Comparison of ENCODE assay signal across 8 mouse cellular contexts in the genomic region with DNA sequence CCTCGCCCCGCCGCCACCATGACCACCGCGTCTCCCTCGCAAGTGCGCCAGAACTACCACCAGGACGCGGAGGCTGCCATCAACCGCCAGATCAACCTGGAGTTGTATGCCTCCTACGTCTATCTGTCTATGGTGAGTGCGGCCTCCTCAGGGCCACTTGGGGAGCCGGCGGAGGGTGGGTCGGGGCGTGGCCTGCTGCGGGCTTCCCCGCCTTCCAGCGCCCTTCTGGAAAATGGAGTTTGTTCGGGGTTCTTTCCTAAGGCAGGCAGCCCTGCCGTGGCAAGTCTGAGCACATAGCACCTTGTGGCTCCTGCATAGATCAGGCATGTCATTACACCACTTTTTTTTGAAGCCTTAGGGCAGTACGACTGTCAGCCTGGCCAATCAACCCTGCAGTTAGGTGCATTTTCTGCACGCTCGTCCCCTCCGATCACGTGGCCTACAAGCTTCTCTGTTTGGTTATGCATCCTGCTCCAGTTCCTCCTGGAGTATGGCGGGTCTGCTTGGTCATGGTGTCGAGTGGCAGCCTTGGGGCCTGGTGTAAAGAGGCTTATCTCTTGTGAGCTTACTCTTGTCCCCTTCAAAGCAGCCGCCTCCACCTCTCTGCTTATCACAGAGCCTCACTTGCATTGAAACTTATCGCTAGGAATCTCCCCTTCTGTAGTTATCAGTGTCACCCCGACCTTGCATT. TPM values are rescaled to one million over a fixed set of nuclear protein-coding genes. Genes with fewer than 3 reads are reported as not detected.
DNase-seq lines count a peak whose midpoint lies in the region; ATAC-seq and TF ChIP-seq lines count a peak whose summit lies in the region.

No protein-coding gene starts in this region.

- peak; percentile 69 to 76 for DNase-seq in adrenal gland, adult 18-20 months (ENCODE audit: low spot score in 2 of 2)
- DNase-seq in kidney, postnatal 25 days, result peak; percentile 73 to 83
- DNase-seq in lung, postnatal 25 days (ENCODE audit: low spot score), result peak; percentile 78
- DNase-seq in retina, postnatal 7 days (ENCODE audit: low read depth, low spot score), result peak; percentile 52
- DNase-seq in yolk sac, embryonic 10.5 days (ENCODE audit: low spot score), result peak; percentile 78

- peaks cover 32% of the 10 kb centered on the region for H3K36me3 ChIP-seq in E14TG2a.4 (ENCODE audit: insufficient read depth, low read length)
- H3K36me3 ChIP-seq in heart, embryonic 15.5 days, result peaks cover 20% of the 10 kb centered on the region

- H3K9me3 ChIP-seq in E14TG2a.4 (ENCODE audit: low read length), result no peaks in the 10 kb centered on the region
- no peaks in the 10 kb centered on the region for H3K9me3 ChIP-seq in heart, embryonic 15.5 days (replicated peaks)

- peak overlapping the region; percentile 99 for H3K4me3 ChIP-seq in E14TG2a.4 (replicated peaks; ENCODE audit: low read length)
- peak overlapping the region; percentile 60 for H3K4me3 ChIP-seq in embryonic fibroblast, embryonic 13.5 days (ENCODE audit: insufficient read depth, low read length)
- peak overlapping the region; percentile 89 for H3K4me3 ChIP-seq in heart, embryonic 15.5 days

- no peak for TF ChIP-seq CTCF in E14TG2a.4 (conservative IDR thresholded peaks at IDR 0.05; ENCODE audit: low read length)
- no peak for TF ChIP-seq CTCF in embryonic fibroblast, embryonic 13.5 days (IDR thresholded peaks at IDR 0.05; ENCODE audit: borderline replicate concordance, insufficient read depth, low read length)

- peak; percentile 36; the same call in 1 of the 2 replicates for TF ChIP-seq POLR2A in embryonic fibroblast, embryonic 13.5 days (IDR thresholded peaks at IDR 0.05; ENCODE audit: low read depth, low read length)

- peak overlapping the region; percentile 90 for H3K27ac ChIP-seq in embryonic fibroblast, embryonic 13.5 days (ENCODE audit: insufficient read depth, low read length)
- H3K27ac ChIP-seq in heart, embryonic 15.5 days, result peak overlapping the region; percentile 99

- H3K4me2 ChIP-seq in heart, embryonic 15.5 days, result peak overlapping the region; percentile 86

- under 1% methylated on average over 31 of the region's 31 CpGs for WGBS in heart, embryonic 15.5 days

- H3K9ac ChIP-seq in heart, embryonic 15.5 days, result peak overlapping the region; percentile 97

- no peaks in the 10 kb centered on the region for H3K27me3 ChIP-seq in E14TG2a.4 (ENCODE audit: insufficient read depth, low read length)
- no peaks in the 10 kb centered on the region for H3K27me3 ChIP-seq in heart, embryonic 15.5 days

- peaks cover 69% of the 10 kb centered on the region for H3K4me1 ChIP-seq in E14TG2a.4 (replicated peaks; ENCODE audit: low read depth, low read length)
- peaks cover 17% of the 10 kb centered on the region for H3K4me1 ChIP-seq in embryonic fibroblast, embryonic 13.5 days (ENCODE audit: control insufficient read depth, insufficient read depth, low read length)
- H3K4me1 ChIP-seq in heart, embryonic 15.5 days (replicated peaks), result peaks cover 36% of the 10 kb centered on the region

- peak; percentile 69 for ATAC-seq in heart, embryonic 15.5 days (replicated peaks; ENCODE audit: insufficient number of reproducible peaks, insufficient read depth, low FRiP score, low read depth)

RNA-seq across cellular contexts. Expression of a gene that starts 2.6 kb away (rescaled TPM):
- total RNA-seq in adrenal gland, adult 18-20 months (2021), result 1,000 to 10,000 TPM; 3,118 to 4,182 TPM
- 1,225 and 1,491 TPM in 2 replicates for polyA plus RNA-seq in embryonic fibroblast, embryonic 13.5 days (2011; ENCODE audit: insufficient read length, low read depth, missing spikeins)
- 1,879 and 1,985 TPM in 2 replicates for polyA plus RNA-seq in heart, embryonic 15.5 days (2015; fragmentation: Nextera tagmentation; extraction: Ambion mirVana)

RNA-seq across cellular contexts. Expression of a gene that starts 18.4 kb away (rescaled TPM):
- total RNA-seq in adrenal gland, adult 18-20 months (2021), result under 1 TPM; 0.22 to 0.30 TPM
- 0.33 and 0.60 TPM in 2 replicates for polyA plus RNA-seq in embryonic fibroblast, embryonic 13.5 days (2011; ENCODE audit: insufficient read length, low read depth, missing spikeins)
- 0.19 and 0.25 TPM in 2 replicates for polyA plus RNA-seq in heart, embryonic 15.5 days (2015; fragmentation: Nextera tagmentation; extraction: Ambion mirVana)

RNA-seq across cellular contexts. Expression of a gene that starts 18.5 kb away (rescaled TPM):
- total RNA-seq in adrenal gland, adult 18-20 months (2021), result 1 to 10 TPM; 3.6 to 5.9 TPM
- polyA plus RNA-seq in embryonic fibroblast, embryonic 13.5 days (2011; ENCODE audit: insufficient read length, low read depth, missing spikeins), result 6.5 and 18.2 TPM in 2 replicates
- 21.8 and 30.0 TPM in 2 replicates for polyA plus RNA-seq in heart, embryonic 15.5 days (2015; fragmentation: Nextera tagmentation; extraction: Ambion mirVana)

RNA-seq across cellular contexts. Expression of a gene that starts 58.4 kb away (rescaled TPM):
- 10 to 100 TPM; 10.3 to 54.2 TPM for total RNA-seq in adrenal gland, adult 18-20 months (2021)
- 115 and 142 TPM in 2 replicates for polyA plus RNA-seq in embryonic fibroblast, embryonic 13.5 days (2011; ENCODE audit: insufficient read length, low read depth, missing spikeins)
- 39.4 and 43.9 TPM in 2 replicates for polyA plus RNA-seq in heart, embryonic 15.5 days (2015; fragmentation: Nextera tagmentation; extraction: Ambion mirVana)

Comparison
In these comparisons a context has a peak if more than half of its experiments do, and no peak if none do; other contexts are left out.
1. Peak in every context shown above with its lines: DNase-seq, ATAC-seq, H3K4me3 ChIP-seq and H3K27ac ChIP-seq.